Mouse (Mus musculus) heart, embryonic 15.5 days (tissue): Measurements from ENCODE around the gene Sars2. TPM values are rescaled to one million over a fixed set of nuclear protein-coding genes. Genes with fewer than 3 reads are reported as not detected.
A peak's percentile ranks its signal among the peaks of the same experiment; 100 is the strongest.

Source experiments
- ATAC-seq: fragments of 200-750 bp; cut with Nextera tagmentation; replicated peaks from 2 replicates; pipeline ENCODE4 v1.8.0; 2017; ENCODE audit warnings: low read depth, moderate TSS enrichment; ENCODE audit not compliant: insufficient number of reproducible peaks, insufficient read depth, low FRiP score
- H3K27ac ChIP-seq: fragments of 300-500 bp; sonication (generic); 2 replicates; pipeline ENCODE4 v1.5.1; 2015; ENCODE audit warnings: mild to moderate bottlenecking, inconsistent platforms
- H3K27me3 ChIP-seq: fragments of 300-500 bp; sonication (generic); 2 replicates; pipeline ENCODE4 v1.6.1; 2015; ENCODE audit warnings: inconsistent platforms
- H3K36me3 ChIP-seq: fragments of 300-500 bp; sonication (generic); 2 replicates; pipeline ENCODE4 v1.6.1; 2015; ENCODE audit warnings: mild to moderate bottlenecking, inconsistent platforms
- H3K4me1 ChIP-seq: fragments of 300-500 bp; sonication (generic); replicated peaks from 2 replicates; pipeline ENCODE4 v1.6.1; 2015; ENCODE audit warnings: inconsistent platforms
- H3K4me2 ChIP-seq: fragments of 300-500 bp; sonication (generic); 2 replicates; pipeline ENCODE4 v1.6.1; 2015; ENCODE audit warnings: inconsistent platforms, mild to moderate bottlenecking, moderate library complexity
- H3K4me3 ChIP-seq: fragments of 300-500 bp; sonication (generic); 2 replicates; pipeline ENCODE4 v1.5.1; 2015; ENCODE audit warnings: mild to moderate bottlenecking, inconsistent platforms
- H3K9ac ChIP-seq: fragments of 300-500 bp; sonication (generic); 2 replicates; pipeline ENCODE4 v1.6.1; 2015; ENCODE audit warnings: mild to moderate bottlenecking, inconsistent platforms
- H3K9me3 ChIP-seq: fragments of 300-500 bp; sonication (generic); replicated peaks from 2 replicates; pipeline ENCODE4 v1.6.1; 2016; ENCODE audit warnings: inconsistent platforms
- WGBS: fragments of 180-500 bp; shearing (Covaris S2); methylation state at CpG from one replicate; pipeline ENCODE4 v1.1.7; 2015; ENCODE audit warnings: mixed read lengths; 5-methylcytosine and 5-hydroxymethylcytosine counted together
- polyA plus RNA-seq: library from polyadenylated mRNA; unstranded; fragments of >200 nt; fragmentation: Nextera tagmentation; extraction: Ambion mirVana; gene quantifications from 2 replicates; pipeline ENCODE4 v1.2.1, GENCODE M21; 2015

Sars2 gene
- polyA plus RNA-seq, 1 experiment from 2014 or later: 16.8 TPM

- Histone ChIP-seq H3K4me2 (peak overlapping the region; percentile 82), H3K36me3 (peaks cover 23% of the 10 kb centered on the region), H3K27ac (no peak overlapping the region), H3K9me3 (peaks cover 9% of the 10 kb centered on the region; the same call in 1 of the 2 replicates), H3K4me1 (peaks cover 15% of the 10 kb centered on the region), H3K9ac (peak overlapping the region; percentile 42), H3K4me3 (peak overlapping the region; percentile 50), H3K27me3 (no peaks in the 10 kb centered on the region)
- 4% methylated on average over 58 of the region's 58 CpGs for WGBS
- ATAC-seq: peak; percentile 84
Measured at GRCm38 (mm10) chr7:28732341-28733142, 9.2 kb upstream of the Sars2 start.

- WGBS: 23% methylated on average over 11 of the region's 11 CpGs
- ATAC-seq: no peak
- peaks cover 29% of the 10 kb centered on the region for H3K36me3 ChIP-seq
- H3K9me3 ChIP-seq: peaks cover 9% of the 10 kb centered on the region; the same call in 1 of the 2 replicates
- no peaks in the 10 kb centered on the region for H3K27me3 ChIP-seq
- peak overlapping the region; percentile 50 for H3K4me3 ChIP-seq
- 0 out of 2 replicates have a peak overlapping the region, but pooled peaks have one; percentile 12 for H3K9ac ChIP-seq
- H3K4me2 ChIP-seq: peak overlapping the region; percentile 82
- peaks cover 11% of the 10 kb centered on the region for H3K4me1 ChIP-seq
- H3K27ac ChIP-seq: no peak overlapping the region
Measured at GRCm38 (mm10) chr7:28733211-28733610, 8.6 kb upstream of the Sars2 start.

GRCm38 (mm10) chr7:28735701-28736100 lies 6.1 kb upstream of the Sars2 start:
- ATAC-seq: no peak
- no peak overlapping the region for H3K4me2 ChIP-seq
- no peak overlapping the region for H3K4me3 ChIP-seq
- H3K36me3 ChIP-seq: peaks cover 41% of the 10 kb centered on the region
- no peak overlapping the region for H3K9ac ChIP-seq
- 81% methylated on average over 6 of the region's 6 CpGs for WGBS
- H3K27ac ChIP-seq: no peak overlapping the region
- peaks cover 11% of the 10 kb centered on the region for H3K4me1 ChIP-seq
- peaks cover 9% of the 10 kb centered on the region; the same call in 1 of the 2 replicates for H3K9me3 ChIP-seq
- H3K27me3 ChIP-seq: no peaks in the 10 kb centered on the region

GRCm38 (mm10) chr7:28739829-28740228 lies 2.0 kb upstream of the Sars2 start:
- Histone ChIP-seq H3K9ac (no peak overlapping the region), H3K36me3 (peaks cover 33% of the 10 kb centered on the region)
- no peak for ATAC-seq

GRCm38 (mm10) chr7:28740949-28741348 lies 843 bp upstream of the Sars2 start:
- Histone ChIP-seq H3K9ac (peak overlapping the region; percentile 56), H3K36me3 (peaks cover 33% of the 10 kb centered on the region), H3K4me2 (peak overlapping the region; percentile 68), H3K9me3 (no peaks in the 10 kb centered on the region), H3K4me1 (peaks cover 14% of the 10 kb centered on the region), H3K4me3 (peak overlapping the region; percentile 82), H3K27ac (peak overlapping the region; percentile 64), H3K27me3 (no peaks in the 10 kb centered on the region)
- 33% methylated on average over 9 of the region's 9 CpGs for WGBS
- ATAC-seq: no peak

More at GRCm38 (mm10) chr7:28739829-28740228, 2.0 kb upstream of the Sars2 start:
- Histone ChIP-seq H3K4me2 (no peak overlapping the region), H3K27me3 (no peaks in the 10 kb centered on the region), H3K4me1 (peaks cover 14% of the 10 kb centered on the region), H3K9me3 (no peaks in the 10 kb centered on the region), H3K4me3 (no peak overlapping the region), H3K27ac (no peak overlapping the region)
- 92% methylated on average over 21 of the region's 21 CpGs for WGBS

- H3K36me3 ChIP-seq: peaks cover 30% of the 10 kb centered on the region
- peak overlapping the region; percentile 68 for H3K4me2 ChIP-seq
- H3K4me1 ChIP-seq: peaks cover 14% of the 10 kb centered on the region
- peak overlapping the region; percentile 56 for H3K9ac ChIP-seq
- 1% methylated on average over 13 of the region's 13 CpGs for WGBS
- no peaks in the 10 kb centered on the region for H3K27me3 ChIP-seq
- H3K27ac ChIP-seq: peak overlapping the region; percentile 64
- no peaks in the 10 kb centered on the region for H3K9me3 ChIP-seq
- 0 out of 2 replicates have a peak, but pooled peaks have one; percentile 1 for ATAC-seq
- H3K4me3 ChIP-seq: peak overlapping the region; percentile 82
Measured at GRCm38 (mm10) chr7:28741368-28741708, 454 bp upstream of the Sars2 start.

- Histone ChIP-seq H3K4me3 (no peak overlapping the region), H3K27ac (no peak overlapping the region), H3K4me2 (no peak overlapping the region), H3K27me3 (no peaks in the 10 kb centered on the region), H3K9ac (no peak overlapping the region), H3K36me3 (peaks cover 10% of the 10 kb centered on the region; the same call in 1 of the 2 replicates), H3K4me1 (no peaks in the 10 kb centered on the region), H3K9me3 (no peaks in the 10 kb centered on the region)
- 90% methylated on average over 7 of the region's 7 CpGs for WGBS
- ATAC-seq: no peak
Measured at GRCm38 (mm10) chr7:28749935-28750334, 8.1 kb downstream of the Sars2 start.

- Histone ChIP-seq H3K27ac (no peak within 1 kb of the TSS), H3K9ac (no peak within 1 kb of the TSS), H3K27me3 (peaks cover 18% of the 10 kb centered on the region), H3K4me3 (no peak within 1 kb of the TSS), H3K36me3 (peaks cover 17% of the 10 kb centered on the region), H3K9me3 (no peaks in the 10 kb centered on the region), H3K4me1 (peaks cover 5% of the 10 kb centered on the region), H3K4me2 (no peak within 1 kb of the TSS)
- no peak for ATAC-seq
- 3% methylated on average over 17 of the region's 17 CpGs for WGBS
Measured at GRCm38 (mm10) chr7:28756079-28756478, 14.3 kb downstream of the Sars2 start, which contains the start of gene Ccer2. TSS of gene Ccer2 (plus strand) at chr7:28756174.

- H3K36me3 ChIP-seq: peaks cover 20% of the 10 kb centered on the region
- H3K4me2 ChIP-seq: no peak overlapping the region
Measured at GRCm38 (mm10) chr7:28758623-28759022, 16.8 kb downstream of the Sars2 start.

GRCm38 (mm10) chr7:28761907-28762306 lies 20.1 kb downstream of the Sars2 start:
- Histone ChIP-seq H3K9ac (no peak overlapping the region), H3K4me3 (no peak overlapping the region), H3K4me2 (no peak overlapping the region), H3K27ac (no peak overlapping the region), H3K27me3 (peaks cover 3% of the 10 kb centered on the region), H3K9me3 (no peaks in the 10 kb centered on the region), H3K36me3 (peaks cover 20% of the 10 kb centered on the region), H3K4me1 (peaks cover 12% of the 10 kb centered on the region)
- ATAC-seq: no peak
- 77% methylated on average over 9 of the region's 9 CpGs for WGBS

More at GRCm38 (mm10) chr7:28758623-28759022, 16.8 kb downstream of the Sars2 start:
- H3K9ac ChIP-seq: no peak overlapping the region
- peaks cover 5% of the 10 kb centered on the region for H3K4me1 ChIP-seq
- H3K4me3 ChIP-seq: no peak overlapping the region
- 82% methylated on average over 13 of the region's 13 CpGs for WGBS
- no peak for ATAC-seq
- no peaks in the 10 kb centered on the region for H3K9me3 ChIP-seq
- H3K27ac ChIP-seq: no peak overlapping the region
- peaks cover 18% of the 10 kb centered on the region for H3K27me3 ChIP-seq

- 71% methylated on average over 6 of the region's 6 CpGs for WGBS
- H3K9ac ChIP-seq: no peak overlapping the region
- no peak for ATAC-seq
Measured at GRCm38 (mm10) chr7:28765211-28765610, 23.4 kb downstream of the Sars2 start.

More at GRCm38 (mm10) chr7:28765211-28765610, 23.4 kb downstream of the Sars2 start:
- no peaks in the 10 kb centered on the region for H3K27me3 ChIP-seq
- H3K4me3 ChIP-seq: peak overlapping the region; percentile 85
- peak overlapping the region; percentile 78 for H3K4me2 ChIP-seq
- H3K27ac ChIP-seq: no peak overlapping the region
- H3K9me3 ChIP-seq: no peaks in the 10 kb centered on the region
- peaks cover 16% of the 10 kb centered on the region for H3K36me3 ChIP-seq
- peaks cover 23% of the 10 kb centered on the region for H3K4me1 ChIP-seq
